Mouse (Mus musculus) left cerebral cortex, postnatal 14 days (tissue): ENCODE measurements at regions not wholly inside any gene's neighbourhood (a gene's known extent, or its start where the extent isn't known, plus 50 kb on each side); places are given as distances from the start of the nearest gene placed in this dataset.

ENCODE experiments used
- DNase-seq, 2 experiments: peaks; one replicate each; pipeline ENCODE4 v3.0.0; 2021 to 2022; ENCODE audit warnings: low spot score in 2 of 2, mixed read lengths in 1 of 2
- intact Hi-C: fragments of 180-260 bp; cut with DNase I; formaldehyde crosslinking; loops from one replicate; pipeline ENCODE4 v1.15.1; 2025

- DNase-seq: no peak
- intact Hi-C loops: no loop called here
Measured at GRCm38 (mm10) chr6:148603460-148603859, 159.3 kb upstream of the Tmtc1 start.

- DNase-seq: no peak
- intact Hi-C loops: no loop called here
Measured at GRCm38 (mm10) chr6:148602894-148603293, 158.7 kb upstream of the Tmtc1 start.

GRCm38 (mm10) chr6:148600934-148601333 is 156.7 kb upstream of the Tmtc1 start:
- intact Hi-C loops: no loop called here
- no peak for DNase-seq

GRCm38 (mm10) chr6:148599473-148599872 is 155.3 kb upstream of the Tmtc1 start:
- intact Hi-C loops: no loop called here
- DNase-seq: no peak

DNA sequence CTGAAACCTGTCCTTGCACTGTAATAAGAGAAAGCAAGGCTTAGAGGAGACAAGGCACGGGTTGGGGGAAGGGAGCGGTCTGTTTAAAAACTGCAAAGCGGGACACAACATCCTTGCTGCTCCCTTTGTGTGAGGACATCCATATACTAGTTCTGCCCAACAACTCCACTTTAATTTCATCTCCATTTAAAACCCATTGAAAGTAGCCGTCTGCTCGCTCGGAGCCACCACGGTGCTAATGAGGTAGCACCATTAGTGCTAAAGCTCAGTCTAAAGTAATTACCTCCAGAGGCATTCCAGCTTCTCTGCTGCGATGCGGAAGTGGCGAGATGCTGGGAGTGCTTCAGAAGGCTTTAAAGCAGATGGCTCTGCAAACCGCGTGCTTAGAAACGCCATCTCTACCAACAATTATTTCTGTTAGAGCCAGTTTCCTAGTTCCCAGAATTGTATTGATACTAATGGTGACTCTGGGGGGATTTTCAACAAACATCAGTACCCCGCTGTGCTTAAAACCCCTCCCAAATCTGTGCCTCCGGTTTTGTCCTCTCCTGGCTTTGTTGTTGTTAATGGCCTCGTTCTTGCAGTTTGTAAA is 154.7 kb upstream of the Tmtc1 start:
- intact Hi-C loops: no loop called here
- DNase-seq: peak; percentile 8 to 31

DNA sequence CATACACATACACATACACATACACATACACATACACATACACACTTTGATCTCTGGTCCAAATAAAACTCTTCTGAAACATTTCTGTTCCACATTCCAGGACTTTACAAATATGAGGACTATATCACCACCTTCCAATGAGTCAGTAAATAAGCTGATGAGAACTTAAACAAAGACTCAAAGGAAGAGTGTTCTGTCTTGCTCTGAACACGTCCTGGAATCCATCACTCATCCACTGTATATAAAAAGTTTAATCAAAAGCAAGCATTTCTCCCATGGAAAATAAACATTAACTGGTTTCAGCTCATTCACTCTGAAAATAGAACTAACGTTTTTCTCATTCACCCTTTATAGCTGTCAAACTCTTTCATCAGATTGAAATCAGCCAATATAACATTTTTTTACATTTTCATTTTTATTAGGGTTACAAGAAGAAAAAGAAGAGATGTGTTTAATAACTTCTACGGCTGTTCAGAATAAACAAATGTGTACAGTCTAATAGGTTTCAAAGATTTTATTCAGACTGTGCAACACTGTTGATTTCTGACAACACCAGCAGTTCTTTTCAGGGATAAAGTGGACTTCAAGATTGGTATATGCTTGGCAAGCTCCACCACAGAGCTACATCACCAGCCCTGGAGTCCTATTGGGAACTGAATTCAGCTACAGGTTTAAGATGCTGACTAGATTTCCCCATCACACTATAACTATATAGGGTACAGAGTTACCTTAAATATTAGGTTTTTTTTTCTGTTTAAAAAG is 151.0 kb upstream of the Tmtc1 start:
- no peak for DNase-seq
- intact Hi-C loops: no loop called here

DNA sequence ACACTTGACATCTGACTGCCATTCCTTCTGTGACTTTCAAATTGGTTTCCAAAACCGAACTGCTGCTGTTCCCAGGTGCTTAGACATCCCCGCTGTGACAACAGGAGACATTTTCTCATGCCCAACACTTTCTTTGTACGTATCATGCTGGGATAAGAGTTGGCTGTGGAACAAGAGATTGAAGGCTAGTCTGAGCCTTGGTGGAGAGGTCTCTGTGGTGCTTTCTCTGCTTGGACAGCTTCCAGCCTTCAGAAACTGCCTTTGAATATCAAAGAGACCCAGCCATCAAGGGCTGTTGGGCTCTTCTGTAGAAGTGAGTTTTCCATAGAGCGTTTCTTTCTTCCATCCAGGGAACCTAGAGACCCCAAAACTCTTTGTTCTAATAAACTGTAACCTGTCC is 144.8 kb upstream of the Tmtc1 start:
- intact Hi-C loops: no loop called here
- DNase-seq: no peak

GRCm38 (mm10) chr6:148586439-148587321 is 142.5 kb upstream of the Tmtc1 start:
- intact Hi-C loops: no loop called here
- DNase-seq: no peak

DNA sequence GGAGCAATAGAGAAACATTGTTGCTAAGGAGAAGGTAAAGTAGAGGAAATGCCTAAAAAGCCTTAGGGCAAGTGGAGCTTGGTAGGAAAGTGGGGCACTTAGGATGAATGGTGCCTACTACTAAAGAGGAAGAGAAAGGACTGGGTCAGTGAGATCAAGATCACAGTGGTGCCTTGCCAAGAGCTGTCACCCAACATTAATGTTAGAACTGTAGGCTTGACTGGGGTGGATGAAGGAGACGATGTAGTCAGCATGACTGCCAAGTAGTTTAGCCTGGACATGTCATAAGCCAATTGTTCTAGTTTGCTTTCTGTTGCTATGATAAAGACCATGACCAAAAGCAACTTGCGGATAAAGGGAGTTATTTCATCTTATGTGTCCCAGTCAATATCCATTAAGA is 139.9 kb upstream of the Tmtc1 start:
- intact Hi-C loops: no loop called here
- DNase-seq: no peak

- DNase-seq: no peak
- intact Hi-C loops: no loop called here
Measured at GRCm38 (mm10) chr6:148578281-148578680, 134.1 kb upstream of the Tmtc1 start.

GRCm38 (mm10) chr6:148577663-148578062 is 133.5 kb upstream of the Tmtc1 start:
- intact Hi-C loops: no loop called here
- no peak for DNase-seq

GRCm38 (mm10) chr6:148574742-148575453 is 130.7 kb upstream of the Tmtc1 start:
- no peak for DNase-seq
- intact Hi-C loops: no loop called here

GRCm38 (mm10) chr6:148572201-148572600 is 128.0 kb upstream of the Tmtc1 start:
- intact Hi-C loops: no loop called here
- no peak for DNase-seq

DNA sequence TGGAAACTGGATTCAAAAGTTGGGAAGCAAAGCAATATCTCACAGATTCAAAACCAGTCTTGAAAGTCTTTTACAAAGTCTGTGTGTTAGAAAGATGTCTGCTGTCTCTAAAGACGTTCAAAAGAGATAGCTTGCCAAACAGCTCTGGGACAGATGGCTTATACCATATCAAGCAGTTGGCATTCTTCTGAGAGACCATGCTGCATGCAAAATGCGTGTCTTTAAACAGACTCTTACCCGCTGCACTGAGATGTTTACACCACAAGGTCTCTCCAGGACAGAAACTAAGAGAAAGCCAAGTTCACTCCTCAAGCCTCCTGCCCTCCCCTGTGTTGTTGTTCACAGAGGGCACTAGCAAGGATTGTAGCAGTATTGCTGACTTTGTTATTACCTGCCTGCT is 127.5 kb upstream of the Tmtc1 start:
- intact Hi-C loops: no loop called here
- DNase-seq: peak; percentile 56 to 83

DNA sequence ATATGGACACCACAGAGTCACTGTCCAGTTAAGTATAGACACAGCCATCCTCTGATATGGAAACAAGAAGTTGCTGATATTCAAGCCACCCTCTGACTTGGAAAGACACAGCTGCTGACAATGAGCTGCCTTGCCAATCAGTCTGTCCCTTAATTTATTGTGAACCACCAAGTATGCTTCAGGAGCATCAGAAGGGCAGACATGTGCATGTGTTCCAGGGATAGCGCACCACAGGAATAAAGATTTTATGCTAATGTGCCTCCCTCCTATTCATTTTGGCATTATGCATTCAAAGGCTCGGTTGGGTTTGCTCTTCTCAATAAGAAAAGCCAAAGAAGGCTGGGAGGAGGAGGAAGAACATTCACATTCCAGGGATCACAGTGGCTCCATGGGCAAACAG is 120.0 kb upstream of the Tmtc1 start:
- DNase-seq: no peak
- intact Hi-C loops: loop anchor here (5.0 kb wide), 1 partner anchor 58 kb away; no protein-coding TSS in a partner anchor

- DNase-seq: no peak
- intact Hi-C loops: loop anchor here (5.0 kb wide), 1 partner anchor 60 kb away; no protein-coding TSS in a partner anchor
Measured at GRCm38 (mm10) chr6:148562206-148562708, 118.1 kb upstream of the Tmtc1 start.

DNA sequence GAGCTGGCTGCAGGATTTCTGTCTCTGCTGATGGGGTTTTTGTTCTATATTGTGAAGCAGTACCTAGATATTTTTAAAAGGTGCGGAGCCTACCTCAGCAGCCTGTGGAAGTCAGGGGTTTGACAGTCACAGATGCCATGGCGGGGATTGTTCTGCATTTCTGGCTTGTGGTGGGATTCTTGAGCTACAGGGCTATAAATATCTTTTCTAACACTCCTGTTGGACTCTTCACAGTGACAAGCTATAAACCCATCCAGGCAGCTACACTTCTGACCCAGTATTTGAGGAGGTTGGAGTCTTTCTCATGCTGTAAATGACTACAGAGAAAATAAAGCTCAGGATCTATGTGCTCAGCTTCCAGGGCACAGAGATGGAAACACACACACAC is 112.3 kb upstream of the Tmtc1 start:
- intact Hi-C loops: loop anchor here (10.0 kb wide), 2 partner anchors 112 to 128 kb away; partner anchors contain the start of gene Tmtc1
- peak in 1 of 2 experiments; percentile 30 for DNase-seq

GRCm38 (mm10) chr6:148555651-148556483 is 111.7 kb upstream of the Tmtc1 start:
- DNase-seq: peak; percentile 49 to 58
- intact Hi-C loops: loop anchor here (10.0 kb wide), 2 partner anchors 111 to 129 kb away; partner anchors contain the start of gene Tmtc1
